Mouse (Mus musculus): ENCODE measurements at regions not wholly inside any gene's neighbourhood (a gene's known extent, or its start where the extent isn't known, plus 50 kb on each side); places are given as distances from the start of the nearest gene placed in this dataset.
"Not testable (repeated sequence)": the region's sequence is repeated elsewhere in the genome, so short reads cannot be mapped to it uniquely, and the experiment has no call there.

GRCm38 (mm10) chr8:42442786-42443185 is 698.5 kb downstream of the Triml1 start:
- Histone ChIP-seq H3K27ac (no peak overlapping the region), H3K9me3 (no peaks in the 10 kb centered on the region)
- ATAC-seq (ENCODE audit: insufficient number of reproducible peaks, insufficient read depth, low FRiP score, low TSS enrichment), result no peak

GRCm38 (mm10) chr8:42402632-42403031 is 738.7 kb downstream of the Triml1 start:
- Histone ChIP-seq H3K27me3 (no peaks in the 10 kb centered on the region), H3K36me3 (no peaks in the 10 kb centered on the region), H3K4me1 (no peaks in the 10 kb centered on the region), H3K9ac (no peak overlapping the region), H3K27ac (no peak overlapping the region), H3K4me2 (replicated peaks) (no peak overlapping the region), H3K9me3 (no peaks in the 10 kb centered on the region), H3K4me3 (no peak overlapping the region)
- no peak for ATAC-seq (ENCODE audit: insufficient number of reproducible peaks, insufficient read depth, low FRiP score, low TSS enrichment)
- 53% methylated on average over 2 of the region's 2 CpGs for WGBS

More at GRCm38 (mm10) chr8:42442786-42443185, 698.5 kb downstream of the Triml1 start:
- H3K36me3 ChIP-seq, result no peaks in the 10 kb centered on the region
- H3K4me2 ChIP-seq (replicated peaks), result no peak overlapping the region
- no peak overlapping the region for H3K9ac ChIP-seq
- H3K27me3 ChIP-seq, result no peaks in the 10 kb centered on the region
- no peak overlapping the region for H3K4me3 ChIP-seq
- H3K4me1 ChIP-seq, result no peaks in the 10 kb centered on the region

GRCm38 (mm10) chr8:42396886-42397285 is 744.4 kb downstream of the Triml1 start:
- H3K27ac ChIP-seq, result no peak overlapping the region
- no peak overlapping the region for H3K9ac ChIP-seq
- no peak overlapping the region for H3K4me2 ChIP-seq (replicated peaks)
- 81% methylated on average over 3 of the region's 3 CpGs for whole genome bisulfite sequencing
- no peaks in the 10 kb centered on the region for H3K27me3 ChIP-seq
- H3K9me3 ChIP-seq, result no peaks in the 10 kb centered on the region
- no peaks in the 10 kb centered on the region for H3K4me1 ChIP-seq
- ATAC-seq (ENCODE audit: insufficient number of reproducible peaks, insufficient read depth, low FRiP score, low TSS enrichment), result no peak
- no peaks in the 10 kb centered on the region for H3K36me3 ChIP-seq
- no peak overlapping the region for H3K4me3 ChIP-seq

- no peaks in the 10 kb centered on the region for H3K36me3 ChIP-seq
- no peak overlapping the region for H3K9ac ChIP-seq
- 78% methylated on average over 3 of the region's 3 CpGs for WGBS
- no peak for ATAC-seq (ENCODE audit: insufficient number of reproducible peaks, insufficient read depth, low FRiP score, low TSS enrichment)
- no peaks in the 10 kb centered on the region for H3K9me3 ChIP-seq
- no peak overlapping the region for H3K4me3 ChIP-seq
- H3K27me3 ChIP-seq, result no peaks in the 10 kb centered on the region
- H3K4me2 ChIP-seq (replicated peaks), result no peak overlapping the region
- H3K4me1 ChIP-seq, result no peaks in the 10 kb centered on the region
- H3K27ac ChIP-seq, result no peak overlapping the region
Observed at GRCm38 (mm10) chr8:42388816-42389215, 752.5 kb downstream of the Triml1 start.

GRCm38 (mm10) chr8:42348073-42348603 is 793.1 kb downstream of the Triml1 start:
- Histone ChIP-seq H3K4me2 (replicated peaks) (no peak overlapping the region), H3K27me3 (no peaks in the 10 kb centered on the region), H3K4me1 (peaks cover 6% of the 10 kb centered on the region; the same call in 1 of the 2 replicates), H3K9me3 (no peaks in the 10 kb centered on the region), H3K27ac (no peak overlapping the region), H3K9ac (no peak overlapping the region), H3K4me3 (no peak overlapping the region), H3K36me3 (no peaks in the 10 kb centered on the region)
- ATAC-seq (ENCODE audit: insufficient number of reproducible peaks, insufficient read depth, low FRiP score, low TSS enrichment), result no peak
- WGBS, result 28% methylated on average over 3 of the region's 3 CpGs

- no peaks in the 10 kb centered on the region for H3K36me3 ChIP-seq
- H3K4me3 ChIP-seq, result no peak overlapping the region
- no peaks in the 10 kb centered on the region for H3K4me1 ChIP-seq
- H3K4me2 ChIP-seq (replicated peaks), result no peak overlapping the region
- H3K9me3 ChIP-seq, result no peaks in the 10 kb centered on the region
- no peak for ATAC-seq (ENCODE audit: insufficient number of reproducible peaks, insufficient read depth, low FRiP score, low TSS enrichment)
- H3K27me3 ChIP-seq, result no peaks in the 10 kb centered on the region
- H3K9ac ChIP-seq, result no peak overlapping the region
- no peak overlapping the region for H3K27ac ChIP-seq
- WGBS, result 90% methylated on average over 9 of the region's 9 CpGs
Observed at GRCm38 (mm10) chr8:42334708-42335107, 806.6 kb downstream of the Triml1 start.

GRCm38 (mm10) chr8:42324663-42325062 is 816.6 kb downstream of the Triml1 start:
- Histone ChIP-seq H3K27ac (no peak overlapping the region), H3K36me3 (no peaks in the 10 kb centered on the region), H3K9ac (no peak overlapping the region), H3K27me3 (no peaks in the 10 kb centered on the region), H3K4me3 (no peak overlapping the region), H3K9me3 (no peaks in the 10 kb centered on the region), H3K4me1 (no peaks in the 10 kb centered on the region), H3K4me2 (replicated peaks) (no peak overlapping the region)
- ATAC-seq (ENCODE audit: insufficient number of reproducible peaks, insufficient read depth, low FRiP score, low TSS enrichment), result no peak
- WGBS, result 69% methylated on average over 4 of the region's 4 CpGs

- H3K9ac ChIP-seq, result no peak overlapping the region
- H3K4me2 ChIP-seq (replicated peaks), result no peak overlapping the region
- no peak overlapping the region for H3K4me3 ChIP-seq
- H3K4me1 ChIP-seq, result no peaks in the 10 kb centered on the region
- no peaks in the 10 kb centered on the region for H3K27me3 ChIP-seq
- no peak for ATAC-seq (ENCODE audit: insufficient number of reproducible peaks, insufficient read depth, low FRiP score, low TSS enrichment)
- H3K36me3 ChIP-seq, result no peaks in the 10 kb centered on the region
- H3K9me3 ChIP-seq, result no peaks in the 10 kb centered on the region
- H3K27ac ChIP-seq, result no peak overlapping the region
Observed at GRCm38 (mm10) chr8:42322862-42323261, 818.4 kb downstream of the Triml1 start.

GRCm38 (mm10) chr8:42311060-42311459 is 830.2 kb downstream of the Triml1 start:
- Histone ChIP-seq H3K4me1 (no peaks in the 10 kb centered on the region), H3K27ac (no peak overlapping the region), H3K4me2 (replicated peaks) (no peak overlapping the region), H3K9me3 (no peaks in the 10 kb centered on the region), H3K36me3 (no peaks in the 10 kb centered on the region), H3K4me3 (no peak overlapping the region), H3K27me3 (no peaks in the 10 kb centered on the region), H3K9ac (no peak overlapping the region)
- ATAC-seq (ENCODE audit: insufficient number of reproducible peaks, insufficient read depth, low FRiP score, low TSS enrichment), result no peak
- WGBS, result 80% methylated on average over 1 of the region's 1 CpGs

- no peaks in the 10 kb centered on the region for H3K27me3 ChIP-seq
- H3K27ac ChIP-seq, result no peak overlapping the region
- H3K4me3 ChIP-seq, result no peak overlapping the region
- no peaks in the 10 kb centered on the region for H3K9me3 ChIP-seq
- H3K4me2 ChIP-seq (replicated peaks), result no peak overlapping the region
- peaks cover 10% of the 10 kb centered on the region; the same call in 1 of the 2 replicates for H3K4me1 ChIP-seq
- no peak overlapping the region for H3K9ac ChIP-seq
- H3K36me3 ChIP-seq, result no peaks in the 10 kb centered on the region
- ATAC-seq (ENCODE audit: insufficient number of reproducible peaks, insufficient read depth, low FRiP score, low TSS enrichment), result peak; percentile 67; the same call in 1 of the 2 replicates
Observed at GRCm38 (mm10) chr8:42291392-42291791, 849.9 kb downstream of the Triml1 start.

GRCm38 (mm10) chr8:42282011-42282410 is 859.3 kb downstream of the Triml1 start:
- Histone ChIP-seq H3K27me3 (no peaks in the 10 kb centered on the region), H3K4me2 (replicated peaks) (no peak overlapping the region), H3K4me3 (no peak overlapping the region), H3K4me1 (no peaks in the 10 kb centered on the region), H3K9ac (no peak overlapping the region), H3K9me3 (no peaks in the 10 kb centered on the region), H3K27ac (no peak overlapping the region), H3K36me3 (no peaks in the 10 kb centered on the region)
- no peak for ATAC-seq (ENCODE audit: insufficient number of reproducible peaks, insufficient read depth, low FRiP score, low TSS enrichment)
- WGBS, result 91% methylated on average over 2 of the region's 2 CpGs

GRCm38 (mm10) chr8:42253358-42253757 is 836.5 kb upstream of the Frg1 start:
- Histone ChIP-seq H3K9ac (no peak overlapping the region), H3K27ac (no peak overlapping the region), H3K9me3 (no peaks in the 10 kb centered on the region), H3K36me3 (no peaks in the 10 kb centered on the region), H3K27me3 (no peaks in the 10 kb centered on the region), H3K4me1 (no peaks in the 10 kb centered on the region), H3K4me2 (replicated peaks) (no peak overlapping the region), H3K4me3 (no peak overlapping the region)
- 53% methylated on average over 1 of the region's 1 CpGs for WGBS
- ATAC-seq (ENCODE audit: insufficient number of reproducible peaks, insufficient read depth, low FRiP score, low TSS enrichment), result no peak

GRCm38 (mm10) chr8:42242321-42242720 is 825.4 kb upstream of the Frg1 start:
- not testable (repeated sequence) for ATAC-seq (ENCODE audit: insufficient number of reproducible peaks, insufficient read depth, low FRiP score, low TSS enrichment); H3K9ac ChIP-seq; H3K27ac ChIP-seq; H3K4me2 ChIP-seq (replicated peaks); H3K4me3 ChIP-seq; H3K4me1 ChIP-seq; H3K27me3 ChIP-seq; H3K36me3 ChIP-seq; H3K9me3 ChIP-seq
- 93% methylated on average over 1 of the region's 1 CpGs for WGBS
